Mouse (Mus musculus) neural tube, embryonic 12.5 days (tissue): ENCODE measurements around the gene Cers5. TPM values are rescaled to one million over a fixed set of nuclear protein-coding genes. Genes with fewer than 3 reads are reported as not detected.

Source experiments
- ATAC-seq: fragments of 200-750 bp; cut with Nextera tagmentation; 2 replicates; pipeline ENCODE4 v1.8.0; 2017; ENCODE audit warnings: low read depth, mild to moderate bottlenecking, moderate TSS enrichment, moderate library complexity; ENCODE audit not compliant: low FRiP score
- H3K27ac ChIP-seq: fragments of 300-500 bp; sonication (generic); 2 replicates; pipeline ENCODE4 v1.5.1; 2016
- H3K27me3 ChIP-seq: fragments of 300-500 bp; sonication (generic); replicated peaks from 2 replicates; pipeline ENCODE4 v1.6.1; 2016; ENCODE audit warnings: mild to moderate bottlenecking
- H3K36me3 ChIP-seq: fragments of 300-500 bp; sonication (generic); 2 replicates; pipeline ENCODE4 v1.6.1; 2016; ENCODE audit warnings: mild to moderate bottlenecking
- H3K4me1 ChIP-seq: fragments of 300-500 bp; sonication (generic); 2 replicates; pipeline ENCODE4 v1.6.1; 2016
- H3K4me2 ChIP-seq: fragments of 300-500 bp; sonication (generic); replicated peaks from 2 replicates; pipeline ENCODE4 v1.6.1; 2016; ENCODE audit warnings: mild to moderate bottlenecking
- H3K4me3 ChIP-seq: fragments of 300-500 bp; sonication (generic); 2 replicates; pipeline ENCODE4 v1.5.1; 2016
- H3K9ac ChIP-seq: fragments of 300-500 bp; sonication (generic); 2 replicates; pipeline ENCODE4 v1.6.1; 2016; ENCODE audit warnings: mild to moderate bottlenecking
- H3K9me3 ChIP-seq: fragments of 300-500 bp; sonication (generic); 2 replicates; pipeline ENCODE4 v1.6.1; 2016; ENCODE audit warnings: mild to moderate bottlenecking
- WGBS: fragments of 180-500 bp; shearing (Covaris S2); methylation state at CpG from one replicate; pipeline ENCODE4 v1.1.7; 2016; 5-methylcytosine and 5-hydroxymethylcytosine counted together
- polyA plus RNA-seq: library from polyadenylated mRNA; unstranded; fragments of >200 nt; fragmentation: Nextera tagmentation; extraction: Ambion mirVana; gene quantifications from 2 replicates; pipeline ENCODE4 v1.2.1, GENCODE M21; 2016

The Cers5 gene
- polyA plus RNA-seq, 1 experiment from 2014 or later: 65.6 TPM

- Histone ChIP-seq H3K4me3 (no peak overlapping the region), H3K9me3 (no peaks in the 10 kb centered on the region), H3K4me1 (peaks cover 19% of the 10 kb centered on the region), H3K4me2 (no peak overlapping the region), H3K9ac (no peak overlapping the region), H3K36me3 (peaks cover 76% of the 10 kb centered on the region), H3K27ac (0 out of 2 replicates have a peak overlapping the region, but pooled peaks have one; percentile 39), H3K27me3 (no peaks in the 10 kb centered on the region)
- ATAC-seq: no peak
- 70% methylated on average over 13 of the region's 13 CpGs for WGBS
These were observed 59.8 kb downstream of the Cers5 start for GRCm38 (mm10) chr15:99712666-99713559.

DNA sequence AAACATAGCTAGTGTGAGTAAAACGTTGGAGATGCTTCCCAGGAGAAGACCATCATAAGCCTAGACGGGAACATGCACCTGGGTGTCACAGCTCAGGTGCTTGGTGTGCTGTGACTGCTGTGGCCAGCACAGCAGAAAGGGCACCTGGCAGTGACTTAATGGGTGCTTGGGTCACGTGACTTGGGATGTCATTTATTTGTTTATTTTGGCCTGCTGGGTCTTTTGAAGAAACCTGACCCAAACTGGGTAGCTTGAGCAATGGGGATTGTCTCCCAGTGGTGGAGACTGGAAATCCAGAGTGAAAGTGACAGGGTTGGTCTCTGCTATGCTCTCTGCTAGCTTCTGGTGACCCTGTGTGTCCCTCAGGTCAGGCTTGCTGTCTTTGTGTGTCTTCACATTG lies 61.2 kb downstream of the Cers5 start:
- Histone ChIP-seq H3K4me1 (peaks cover 18% of the 10 kb centered on the region), H3K27ac (no peak overlapping the region), H3K9me3 (no peaks in the 10 kb centered on the region), H3K4me3 (no peak overlapping the region), H3K4me2 (no peak overlapping the region; the same call in 1 of the 2 replicates), H3K27me3 (no peaks in the 10 kb centered on the region), H3K9ac (no peak overlapping the region), H3K36me3 (peaks cover 84% of the 10 kb centered on the region)
- ATAC-seq: no peak
- 76% methylated on average over 3 of the region's 3 CpGs for WGBS

- Histone ChIP-seq H3K27me3 (no peaks in the 10 kb centered on the region), H3K4me2 (no peak overlapping the region), H3K9me3 (no peaks in the 10 kb centered on the region), H3K27ac (no peak overlapping the region), H3K36me3 (peaks cover 91% of the 10 kb centered on the region), H3K9ac (0 out of 2 replicates have a peak overlapping the region, but pooled peaks have one; percentile 17), H3K4me3 (no peak overlapping the region), H3K4me1 (peaks cover 12% of the 10 kb centered on the region)
- WGBS: 93% methylated on average over 10 of the region's 10 CpGs
- no peak for ATAC-seq
These were observed 62.2 kb downstream of the Cers5 start for GRCm38 (mm10) chr15:99710221-99711190.

DNA sequence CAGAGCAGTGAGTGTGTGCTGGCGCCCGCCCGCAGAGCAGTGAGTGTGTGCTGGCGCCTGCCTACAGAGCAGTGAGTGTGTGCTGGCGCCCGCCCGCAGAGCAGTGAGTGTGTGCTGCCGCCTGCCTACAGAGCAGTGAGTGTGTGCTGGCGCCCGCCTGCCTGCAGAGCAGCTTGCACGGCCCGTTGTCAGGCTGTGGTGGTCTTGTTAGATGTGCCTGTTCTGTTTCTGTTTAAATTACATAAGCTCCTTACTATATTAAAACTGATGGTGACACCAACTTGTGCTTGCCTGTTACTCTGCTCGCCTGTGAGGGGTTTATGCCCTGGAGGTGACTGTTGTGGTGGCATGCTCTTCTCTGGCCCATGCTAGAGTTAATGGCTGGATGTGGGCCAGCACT lies 64.5 kb downstream of the Cers5 start:
- Histone ChIP-seq H3K4me2 (no peak overlapping the region), H3K9me3 (no peaks in the 10 kb centered on the region), H3K27me3 (no peaks in the 10 kb centered on the region), H3K36me3 (peaks cover 75% of the 10 kb centered on the region), H3K27ac (no peak overlapping the region), H3K4me1 (peaks cover 30% of the 10 kb centered on the region), H3K4me3 (no peak overlapping the region), H3K9ac (no peak overlapping the region)
- 98% methylated on average over 13 of the region's 13 CpGs for WGBS
- no peak for ATAC-seq

DNA sequence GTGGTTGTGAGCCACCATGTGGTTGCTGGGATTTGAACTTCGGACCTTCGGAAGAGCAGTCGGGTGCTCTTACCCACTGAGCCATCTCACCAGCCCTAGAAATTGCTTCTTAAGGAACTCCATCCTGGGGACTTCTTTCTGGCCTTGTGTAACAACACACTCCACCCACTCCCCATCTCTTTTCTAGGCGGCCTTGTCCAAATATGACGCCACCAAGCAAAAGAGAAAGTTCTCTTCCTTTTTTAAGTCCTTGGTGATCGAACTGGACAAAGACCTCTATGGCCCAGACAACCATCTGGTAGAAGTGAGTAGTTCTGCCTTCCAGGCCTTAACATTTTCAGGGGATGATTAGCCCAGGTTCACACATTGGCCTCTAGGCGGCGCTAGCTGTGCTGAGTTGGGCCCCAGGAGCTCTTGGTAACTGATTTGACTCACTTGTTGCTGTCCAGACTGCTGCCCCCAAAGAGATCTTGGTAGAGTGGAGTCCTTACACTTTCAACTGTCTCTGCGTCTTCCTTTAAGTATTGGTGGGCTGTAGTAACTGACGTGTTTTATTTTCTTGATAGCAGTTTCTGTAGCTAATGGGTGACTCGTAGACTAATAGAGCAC lies 67.1 kb downstream of the Cers5 start, which contains the start of gene Gm17349:
Gene Gm17349 (minus strand): TSS at position 51 of the 609 bp plus-strand sequence.
- H3K36me3 ChIP-seq: peaks cover 49% of the 10 kb centered on the region
- peak within 1 kb of the TSS; percentile 78 for H3K4me3 ChIP-seq
- ATAC-seq: no peak
- H3K4me2 ChIP-seq: peak within 1 kb of the TSS; percentile 97
- H3K4me1 ChIP-seq: peaks cover 38% of the 10 kb centered on the region
- 65% methylated on average over 11 of the region's 11 CpGs for WGBS
- peak within 1 kb of the TSS; percentile 91 for H3K27ac ChIP-seq
- H3K27me3 ChIP-seq: no peaks in the 10 kb centered on the region
- peak within 1 kb of the TSS; percentile 94 for H3K9ac ChIP-seq
- H3K9me3 ChIP-seq: no peaks in the 10 kb centered on the region

DNA sequence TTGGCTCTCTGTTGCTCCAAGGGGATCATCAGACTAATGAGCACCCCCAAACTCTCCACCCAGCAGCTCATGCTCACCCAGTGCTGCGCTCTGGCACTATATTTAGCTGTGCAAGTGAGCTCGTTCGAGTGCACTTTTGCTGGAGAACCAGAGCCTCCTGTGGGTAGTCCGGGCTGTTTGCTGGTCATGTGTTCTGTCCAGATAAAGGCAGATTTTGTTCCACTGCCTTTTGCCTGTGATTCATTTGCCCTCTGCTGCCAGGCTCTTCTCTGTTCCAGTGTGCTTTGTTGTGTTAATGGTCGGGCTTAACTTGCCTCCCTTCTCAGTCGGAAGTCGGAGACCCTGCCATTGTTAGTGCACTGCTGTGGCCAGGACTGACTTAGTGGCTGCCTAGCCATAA lies 67.8 kb downstream of the Cers5 start:
- Histone ChIP-seq H3K36me3 (peaks cover 42% of the 10 kb centered on the region), H3K9ac (peak overlapping the region; percentile 94), H3K4me3 (peak overlapping the region; percentile 78), H3K9me3 (no peaks in the 10 kb centered on the region), H3K27me3 (no peaks in the 10 kb centered on the region), H3K27ac (peak overlapping the region; percentile 91), H3K4me1 (peaks cover 38% of the 10 kb centered on the region), H3K4me2 (peak overlapping the region; percentile 97)
- peak; percentile 15; the same call in 1 of the 2 replicates for ATAC-seq
- 12% methylated on average over 7 of the region's 7 CpGs for WGBS

DNA sequence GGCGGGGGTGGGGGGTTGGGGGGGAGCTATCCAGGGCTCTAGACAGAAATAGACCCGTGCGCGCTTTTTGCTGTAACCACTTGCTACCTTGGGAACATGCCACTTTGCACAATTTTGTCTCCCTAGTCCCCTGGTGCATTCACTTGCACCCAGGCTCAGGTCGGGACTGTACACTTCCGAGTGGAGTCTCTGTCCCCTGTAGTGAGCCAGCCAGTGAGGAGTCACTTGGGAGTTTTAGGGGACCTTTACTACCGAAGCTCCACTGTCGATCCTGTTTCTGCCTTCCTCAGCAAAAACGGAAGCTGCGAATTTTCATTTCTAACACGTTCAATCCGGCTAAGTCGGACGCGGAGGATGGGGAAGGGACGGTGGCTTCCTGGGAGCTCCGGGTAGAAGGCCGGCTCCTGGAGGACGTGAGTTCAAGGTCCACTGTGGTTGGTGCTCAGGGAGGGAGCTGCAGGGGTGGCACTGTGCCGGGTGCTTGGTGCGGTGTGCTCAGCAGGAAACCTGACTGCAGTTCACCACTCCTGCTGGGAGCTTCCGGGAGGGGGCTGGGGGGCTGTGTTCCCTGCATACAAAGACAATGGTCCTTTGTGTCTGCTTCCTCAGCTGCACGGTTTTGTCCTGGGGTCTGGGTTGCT lies 68.5 kb downstream of the Cers5 start:
- ATAC-seq: no peak
- WGBS: 26% methylated on average over 23 of the region's 23 CpGs
- H3K36me3 ChIP-seq: peaks cover 40% of the 10 kb centered on the region

DNA sequence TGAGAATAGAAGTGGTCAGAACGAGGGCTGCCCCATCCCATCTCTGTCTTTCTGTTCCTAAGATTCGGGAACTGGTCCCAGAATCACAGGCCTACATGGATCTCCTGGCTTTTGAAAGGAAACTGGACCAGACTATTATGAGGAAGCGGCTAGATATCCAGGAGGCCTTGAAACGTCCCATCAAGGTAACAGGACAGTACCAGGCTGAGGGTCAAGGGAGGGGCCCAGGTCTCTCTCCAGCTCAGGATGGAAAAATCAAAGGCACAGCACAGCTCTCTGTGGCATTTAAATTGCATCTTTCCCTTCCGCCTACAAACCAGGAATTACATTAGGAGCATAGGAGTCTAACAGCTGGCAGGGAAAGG lies 69.0 kb downstream of the Cers5 start:
- no peaks in the 10 kb centered on the region for H3K9me3 ChIP-seq
- peak overlapping the region; percentile 97 for H3K4me2 ChIP-seq
- no peak for ATAC-seq
- H3K36me3 ChIP-seq: peaks cover 40% of the 10 kb centered on the region
- H3K27me3 ChIP-seq: no peaks in the 10 kb centered on the region
- WGBS: 63% methylated on average over 5 of the region's 5 CpGs
- peak overlapping the region; percentile 78; the same call in 1 of the 2 replicates for H3K4me3 ChIP-seq
- peak overlapping the region; percentile 94 for H3K9ac ChIP-seq
- peaks cover 38% of the 10 kb centered on the region for H3K4me1 ChIP-seq
- H3K27ac ChIP-seq: peak overlapping the region; percentile 91

More for the DNA sequence above, 68.5 kb downstream of the Cers5 start:
- H3K4me3 ChIP-seq: peak overlapping the region; percentile 78
- H3K27ac ChIP-seq: peak overlapping the region; percentile 91
- peaks cover 38% of the 10 kb centered on the region for H3K4me1 ChIP-seq
- no peaks in the 10 kb centered on the region for H3K27me3 ChIP-seq
- peak overlapping the region; percentile 97 for H3K4me2 ChIP-seq
- H3K9me3 ChIP-seq: no peaks in the 10 kb centered on the region
- peak overlapping the region; percentile 94 for H3K9ac ChIP-seq

GRCm38 (mm10) chr15:99703104-99703503 lies 69.6 kb downstream of the Cers5 start:
- Histone ChIP-seq H3K9me3 (no peaks in the 10 kb centered on the region), H3K4me3 (peak overlapping the region; percentile 78), H3K27me3 (no peaks in the 10 kb centered on the region), H3K4me2 (peak overlapping the region; percentile 97), H3K9ac (peak overlapping the region; percentile 94), H3K4me1 (peaks cover 38% of the 10 kb centered on the region), H3K36me3 (peaks cover 35% of the 10 kb centered on the region), H3K27ac (peak overlapping the region; percentile 91)
- WGBS: 60% methylated on average over 9 of the region's 9 CpGs
- no peak for ATAC-seq

GRCm38 (mm10) chr15:99701999-99702900 lies 70.4 kb downstream of the Cers5 start, which contains the start of gene Smarcd1:
Gene Smarcd1 (plus strand): TSS chr15:99702129.
- WGBS: under 1% methylated on average over 66 of the region's 71 CpGs
- Histone ChIP-seq H3K27ac (peak within 1 kb of the TSS; percentile 91), H3K4me3 (peak within 1 kb of the TSS; percentile 78), H3K9ac (peak within 1 kb of the TSS; percentile 94), H3K4me2 (peak within 1 kb of the TSS; percentile 97), H3K4me1 (peaks cover 38% of the 10 kb centered on the region), H3K9me3 (no peaks in the 10 kb centered on the region), H3K27me3 (no peaks in the 10 kb centered on the region), H3K36me3 (peaks cover 31% of the 10 kb centered on the region)
- peak; percentile 91 for ATAC-seq
